Mouse (Mus musculus): Measurements from ENCODE around the gene Baiap2. TPM values are rescaled to one million over a fixed set of nuclear protein-coding genes. Genes with fewer than 3 reads are reported as not detected.

Baiap2 gene
- polyA plus RNA-seq, 1 experiment from 2014 or later = 13.9 TPM

DNA sequence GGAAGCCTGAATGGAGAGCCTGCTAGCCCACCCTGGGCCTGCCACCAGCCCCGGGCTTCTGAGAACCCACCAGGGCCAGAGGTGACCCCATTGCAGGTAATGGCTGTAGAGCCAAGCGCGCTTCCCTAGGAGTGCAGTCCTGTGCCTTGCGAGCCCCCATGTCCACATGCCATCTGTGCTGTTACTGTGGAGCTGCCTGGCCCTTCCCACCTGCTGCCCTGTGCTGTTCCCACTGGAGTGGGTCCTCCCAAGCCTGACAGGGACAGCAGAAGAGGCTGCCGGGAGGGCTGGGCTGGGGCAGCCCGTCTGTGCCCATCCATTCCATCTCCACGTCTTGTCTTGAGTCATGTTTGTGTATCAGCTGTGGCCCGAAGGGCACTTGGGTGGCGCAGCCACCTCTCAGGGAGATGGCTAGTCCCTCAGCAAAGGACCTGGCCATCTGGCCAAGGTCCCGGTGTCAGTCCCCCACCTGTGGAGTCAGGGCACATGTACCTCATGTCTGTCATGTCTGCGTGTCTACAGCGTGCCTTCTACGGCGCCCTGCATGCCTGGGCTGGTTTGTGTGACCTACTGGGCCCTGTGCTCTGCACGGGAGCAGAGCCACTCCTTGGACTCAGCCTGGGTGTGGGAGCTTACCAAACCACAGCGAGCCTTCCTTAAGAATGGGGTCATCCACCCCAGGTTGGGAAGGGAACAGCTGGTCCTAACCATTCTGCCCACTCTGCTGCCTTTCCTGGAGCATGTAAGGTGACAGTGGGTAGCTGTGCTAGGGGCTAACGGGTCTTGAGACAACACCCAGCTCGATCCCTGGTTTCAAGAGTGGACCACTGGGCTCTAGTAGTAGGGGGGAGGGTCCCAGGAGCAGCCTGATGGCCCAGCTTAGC is 63.1 kb downstream of the Baiap2 start:
- Histone ChIP-seq H3K27me3 (ENCODE audit: control insufficient read depth, insufficient read depth, low read length) (peaks cover under 1% of the 10 kb centered on the region; the same call in 1 of the 2 replicates), H3K4me3 (ENCODE audit: low read length) (no peak overlapping the region), H3K9me3 (replicated peaks; ENCODE audit: control insufficient read depth, low read length) (no peaks in the 10 kb centered on the region), H3K27ac (ENCODE audit: low read length) (no peak overlapping the region), H3K36me3 (ENCODE audit: control insufficient read depth, insufficient read depth) (no peaks in the 10 kb centered on the region), H3K9ac (ENCODE audit: low read length) (no peak overlapping the region), H3K4me1 (ENCODE audit: control insufficient read depth, insufficient read depth, low read length) (no peaks in the 10 kb centered on the region), H3K4me2 (ENCODE audit: low read depth, low read length) (no peak overlapping the region)
- 86% methylated on average over 18 of the region's 18 CpGs for WGBS
- no peak for ATAC-seq (replicated peaks; ENCODE audit: extremely low read depth, insufficient read depth, low FRiP score)

DNA sequence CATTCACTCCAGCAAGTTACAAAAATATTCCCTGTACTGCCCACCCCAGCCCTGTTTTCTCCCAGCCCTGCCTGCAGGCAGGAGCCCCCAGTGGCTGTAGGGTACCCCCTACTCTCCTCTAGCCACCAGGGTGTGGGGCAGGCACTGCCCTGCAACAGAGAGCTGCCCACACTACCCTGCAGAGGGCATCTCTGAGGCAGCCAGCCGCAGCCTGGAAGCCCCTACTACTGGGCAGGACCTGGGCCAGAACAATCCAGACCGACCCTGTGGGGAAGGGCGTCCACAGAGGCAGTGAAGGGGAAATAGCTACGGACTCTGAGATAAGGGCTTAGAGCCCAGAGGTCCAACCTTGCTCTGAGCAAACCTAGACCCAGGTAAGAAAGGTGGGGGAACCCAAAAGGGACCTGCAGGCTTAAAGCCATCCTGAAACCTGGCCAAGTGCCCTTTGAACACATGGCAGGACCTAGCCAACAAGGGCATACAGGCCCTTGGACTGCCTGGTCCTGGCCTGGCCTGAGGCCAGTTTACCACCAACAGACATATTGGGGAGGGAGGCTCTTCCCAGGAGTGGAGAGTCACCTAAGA is 65.0 kb downstream of the Baiap2 start:
- Histone ChIP-seq H3K9me3 (replicated peaks; ENCODE audit: control insufficient read depth, low read length) (no peaks in the 10 kb centered on the region), H3K4me3 (ENCODE audit: low read length) (no peak overlapping the region), H3K9ac (ENCODE audit: low read length) (no peak overlapping the region), H3K36me3 (ENCODE audit: control insufficient read depth, insufficient read depth) (no peaks in the 10 kb centered on the region), H3K4me2 (ENCODE audit: low read depth, low read length) (no peak overlapping the region), H3K27ac (ENCODE audit: low read length) (no peak overlapping the region), H3K27me3 (ENCODE audit: control insufficient read depth, insufficient read depth, low read length) (peaks cover 6% of the 10 kb centered on the region), H3K4me1 (ENCODE audit: control insufficient read depth, insufficient read depth, low read length) (0 out of 2 replicates have a peak, but pooled peaks cover 4% of the 10 kb centered on the region)
- 48% methylated on average over 4 of the region's 4 CpGs for WGBS
- no peak for ATAC-seq (replicated peaks; ENCODE audit: extremely low read depth, insufficient read depth, low FRiP score)

DNA sequence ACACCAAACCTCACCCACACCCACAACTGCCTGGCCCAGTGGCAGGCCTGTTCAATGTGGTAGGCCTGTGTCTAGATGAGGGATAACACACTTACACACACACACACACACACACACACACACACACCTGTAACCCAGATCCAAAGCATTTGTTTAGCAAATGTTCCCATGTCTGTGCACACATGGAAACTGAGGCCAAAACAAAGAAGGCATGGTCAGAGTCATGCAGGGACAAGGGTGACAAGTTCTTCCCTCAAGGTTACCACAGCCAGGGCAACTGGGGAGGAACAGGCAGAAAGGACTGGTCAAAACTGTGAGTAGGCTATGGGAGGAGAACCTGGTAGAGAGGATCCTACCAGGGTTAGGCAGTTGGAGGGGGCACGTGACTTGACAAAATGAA is 65.9 kb downstream of the Baiap2 start:
- H3K36me3 ChIP-seq (ENCODE audit: control insufficient read depth, insufficient read depth) = no peaks in the 10 kb centered on the region
- H3K4me2 ChIP-seq (ENCODE audit: low read depth, low read length) = no peak overlapping the region
- H3K4me1 ChIP-seq (ENCODE audit: control insufficient read depth, insufficient read depth, low read length) = peaks cover 7% of the 10 kb centered on the region; the same call in 1 of the 2 replicates
- no peak overlapping the region for H3K9ac ChIP-seq (ENCODE audit: low read length)
- ATAC-seq (replicated peaks; ENCODE audit: extremely low read depth, insufficient read depth, low FRiP score) = no peak
- no peaks in the 10 kb centered on the region for H3K9me3 ChIP-seq (replicated peaks; ENCODE audit: control insufficient read depth, low read length)
- H3K27me3 ChIP-seq (ENCODE audit: control insufficient read depth, insufficient read depth, low read length) = peaks cover 6% of the 10 kb centered on the region
- 79% methylated on average over 1 of the region's 1 CpGs for WGBS
- H3K27ac ChIP-seq (ENCODE audit: low read length) = no peak overlapping the region
- no peak overlapping the region for H3K4me3 ChIP-seq (ENCODE audit: low read length)

DNA sequence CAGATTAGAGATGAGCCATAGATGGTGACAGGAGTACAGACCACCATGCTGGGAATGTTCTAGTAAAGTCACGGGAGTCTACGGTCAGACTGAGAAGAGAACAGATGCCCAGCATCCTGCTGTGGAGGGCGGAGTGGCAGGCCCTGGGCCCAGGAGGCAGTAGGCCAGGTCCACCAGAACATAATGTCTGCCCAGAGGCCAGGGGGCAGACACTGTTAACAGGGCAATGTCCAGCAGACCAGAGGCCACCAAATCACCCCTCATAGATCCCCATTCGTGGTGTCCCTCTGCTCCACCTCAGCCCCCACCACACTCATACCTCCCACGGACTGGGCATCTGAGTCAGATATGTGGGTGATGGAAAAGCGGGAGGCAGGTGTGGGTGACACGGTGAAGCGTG is 66.4 kb downstream of the Baiap2 start:
- no peak overlapping the region for H3K9ac ChIP-seq (ENCODE audit: low read length)
- H3K4me1 ChIP-seq (ENCODE audit: control insufficient read depth, insufficient read depth, low read length) = peaks cover 7% of the 10 kb centered on the region; the same call in 1 of the 2 replicates
- H3K4me3 ChIP-seq (ENCODE audit: low read length) = no peak overlapping the region
- H3K27me3 ChIP-seq (ENCODE audit: control insufficient read depth, insufficient read depth, low read length) = peaks cover 6% of the 10 kb centered on the region
- H3K27ac ChIP-seq (ENCODE audit: low read length) = no peak overlapping the region
- H3K9me3 ChIP-seq (replicated peaks; ENCODE audit: control insufficient read depth, low read length) = no peaks in the 10 kb centered on the region
- H3K4me2 ChIP-seq (ENCODE audit: low read depth, low read length) = no peak overlapping the region
- 89% methylated on average over 8 of the region's 8 CpGs for whole genome bisulfite sequencing
- ATAC-seq (replicated peaks; ENCODE audit: extremely low read depth, insufficient read depth, low FRiP score) = no peak
- H3K36me3 ChIP-seq (ENCODE audit: control insufficient read depth, insufficient read depth) = no peaks in the 10 kb centered on the region

DNA sequence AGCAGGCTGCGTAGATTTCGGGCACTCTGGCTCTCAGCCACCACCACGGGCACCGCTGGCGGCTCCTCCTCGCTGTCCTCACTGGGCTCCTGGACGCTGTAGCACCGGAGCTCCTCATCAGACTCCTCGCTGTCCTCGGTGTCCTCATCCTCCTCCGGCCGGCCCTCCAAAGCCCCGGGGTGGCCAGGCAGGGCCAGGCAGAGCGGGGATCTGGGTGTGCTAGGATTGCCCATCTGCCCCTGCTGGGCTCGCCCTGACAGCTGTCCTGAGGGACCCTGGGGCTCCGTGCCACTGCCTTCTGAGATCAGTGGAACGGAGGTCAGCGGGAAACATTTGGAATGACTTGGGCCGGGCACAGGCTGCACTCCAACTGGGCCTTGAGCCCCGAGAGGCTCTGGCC is 67.4 kb downstream of the Baiap2 start:
- Histone ChIP-seq H3K27ac (ENCODE audit: low read length) (no peak overlapping the region), H3K36me3 (ENCODE audit: control insufficient read depth, insufficient read depth) (no peaks in the 10 kb centered on the region), H3K27me3 (ENCODE audit: control insufficient read depth, insufficient read depth, low read length) (peaks cover 6% of the 10 kb centered on the region), H3K4me2 (ENCODE audit: low read depth, low read length) (no peak overlapping the region), H3K9ac (ENCODE audit: low read length) (no peak overlapping the region), H3K4me3 (ENCODE audit: low read length) (no peak overlapping the region), H3K4me1 (ENCODE audit: control insufficient read depth, insufficient read depth, low read length) (peaks cover 9% of the 10 kb centered on the region; the same call in 1 of the 2 replicates), H3K9me3 (replicated peaks; ENCODE audit: control insufficient read depth, low read length) (no peaks in the 10 kb centered on the region)
- WGBS = 86% methylated on average over 20 of the region's 20 CpGs
- no peak for ATAC-seq (replicated peaks; ENCODE audit: extremely low read depth, insufficient read depth, low FRiP score)

DNA sequence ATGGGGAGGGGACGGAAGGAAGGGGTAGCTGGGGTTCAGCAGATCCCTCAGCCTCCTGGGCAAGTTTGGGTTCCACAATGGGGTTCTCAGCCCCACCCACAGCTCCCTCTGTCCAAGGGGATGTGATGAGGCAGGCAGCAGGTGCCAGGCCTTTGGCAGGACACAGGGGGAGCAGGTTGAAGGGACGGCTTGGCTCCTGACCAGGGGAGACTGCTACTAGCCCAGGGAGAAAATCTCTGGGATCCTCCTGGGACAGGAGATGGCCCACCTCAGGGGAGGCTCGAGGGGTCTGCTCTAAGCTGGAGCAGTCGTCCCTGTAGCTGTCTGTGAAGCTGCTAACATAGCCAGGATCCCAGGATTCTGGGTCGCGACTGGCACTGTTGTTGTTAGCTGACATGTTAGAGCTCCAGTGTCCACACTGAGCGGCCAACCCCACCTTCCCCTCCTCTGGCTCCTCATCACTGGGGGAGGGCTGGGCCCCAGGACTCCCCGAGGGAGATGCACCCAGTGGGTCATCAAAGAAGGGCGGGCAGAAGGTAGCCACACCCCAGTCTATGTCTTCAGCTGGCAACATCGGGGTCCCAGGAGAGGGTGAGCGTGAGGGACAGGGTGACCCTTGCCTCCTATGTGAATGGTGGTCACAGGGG is 68.7 kb downstream of the Baiap2 start:
- no peak for ATAC-seq (replicated peaks; ENCODE audit: extremely low read depth, insufficient read depth, low FRiP score)
- Histone ChIP-seq H3K27ac (ENCODE audit: low read length) (no peak overlapping the region), H3K9me3 (replicated peaks; ENCODE audit: control insufficient read depth, low read length) (no peaks in the 10 kb centered on the region), H3K9ac (ENCODE audit: low read length) (no peak overlapping the region), H3K4me3 (ENCODE audit: low read length) (no peak overlapping the region; the same call in 1 of the 2 replicates), H3K4me2 (ENCODE audit: low read depth, low read length) (peak overlapping the region; percentile 48), H3K27me3 (ENCODE audit: control insufficient read depth, insufficient read depth, low read length) (peaks cover 6% of the 10 kb centered on the region), H3K4me1 (ENCODE audit: control insufficient read depth, insufficient read depth, low read length) (peaks cover 11% of the 10 kb centered on the region; the same call in 1 of the 2 replicates), H3K36me3 (ENCODE audit: control insufficient read depth, insufficient read depth) (no peaks in the 10 kb centered on the region)
- 75% methylated on average over 11 of the region's 11 CpGs for WGBS

DNA sequence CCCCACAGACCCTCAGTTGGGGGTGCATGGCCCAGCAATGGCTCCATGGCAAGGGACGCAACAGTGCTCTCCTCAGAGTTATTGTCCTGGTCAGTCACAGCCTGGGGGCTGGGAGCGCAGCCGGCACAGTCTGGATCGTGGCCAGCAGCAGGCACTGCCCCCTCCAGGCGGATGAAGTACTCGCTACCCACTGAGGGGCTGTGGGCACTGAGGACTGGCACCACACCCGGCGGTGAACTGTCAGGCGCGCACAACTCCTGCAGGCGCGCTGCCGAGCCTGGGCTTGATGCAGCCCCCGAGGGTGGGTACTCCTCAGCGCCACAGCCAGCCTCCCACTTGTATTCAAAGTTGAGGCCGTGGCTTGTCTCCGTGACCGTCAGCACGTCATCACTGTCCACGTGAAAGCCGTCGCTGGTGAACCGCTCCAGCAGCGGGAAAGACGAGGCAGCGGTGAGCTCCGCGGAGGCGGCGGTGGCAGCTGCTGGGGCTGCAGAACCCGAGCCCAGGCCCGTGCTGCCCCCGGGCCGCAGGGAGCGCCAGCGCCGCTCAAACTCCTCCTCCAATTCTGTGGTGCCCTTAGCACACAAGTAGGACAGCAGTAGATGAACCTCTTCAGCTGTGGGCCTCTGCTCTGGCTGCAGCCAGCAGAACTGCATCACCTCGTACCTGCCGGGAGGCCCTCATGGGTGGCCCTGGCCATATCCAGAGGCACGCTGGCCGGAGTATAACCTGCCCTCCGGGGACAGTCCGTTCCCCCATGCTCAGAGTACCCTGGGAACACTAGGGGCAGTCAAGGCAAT is 69.4 kb downstream of the Baiap2 start:
- no peak for ATAC-seq (replicated peaks; ENCODE audit: extremely low read depth, insufficient read depth, low FRiP score)
- Histone ChIP-seq H3K27me3 (ENCODE audit: control insufficient read depth, insufficient read depth, low read length) (peaks cover 6% of the 10 kb centered on the region), H3K4me3 (ENCODE audit: low read length) (peak overlapping the region; percentile 18), H3K4me2 (ENCODE audit: low read depth, low read length) (peak overlapping the region; percentile 48), H3K9ac (ENCODE audit: low read length) (no peak overlapping the region; the same call in 1 of the 2 replicates), H3K4me1 (ENCODE audit: control insufficient read depth, insufficient read depth, low read length) (peaks cover 11% of the 10 kb centered on the region; the same call in 1 of the 2 replicates), H3K27ac (ENCODE audit: low read length) (no peak overlapping the region), H3K9me3 (replicated peaks; ENCODE audit: control insufficient read depth, low read length) (no peaks in the 10 kb centered on the region), H3K36me3 (ENCODE audit: control insufficient read depth, insufficient read depth) (no peaks in the 10 kb centered on the region)
- 27% methylated on average over 43 of the region's 43 CpGs for WGBS

DNA sequence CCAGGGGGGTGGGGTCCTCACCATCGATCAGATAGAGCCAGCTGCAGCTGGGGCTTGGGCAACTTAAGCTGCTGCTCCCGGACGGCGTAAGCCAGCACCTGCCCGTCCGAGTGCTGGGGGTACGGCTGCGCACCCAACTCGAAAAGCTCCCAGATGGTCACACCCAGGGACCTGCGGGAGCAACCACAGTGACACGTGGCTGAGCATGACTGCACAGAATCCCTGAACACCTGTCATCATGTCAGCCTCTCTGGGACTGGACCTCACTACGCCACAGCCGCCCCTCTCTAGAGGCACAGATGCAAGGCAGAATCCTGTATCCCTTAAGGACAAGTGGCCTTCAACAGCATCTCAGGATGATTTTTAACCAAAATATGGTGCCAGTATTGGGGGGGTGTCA is 70.1 kb downstream of the Baiap2 start:
- H3K4me3 ChIP-seq (ENCODE audit: low read length) = no peak overlapping the region
- H3K27me3 ChIP-seq (ENCODE audit: control insufficient read depth, insufficient read depth, low read length) = peaks cover 6% of the 10 kb centered on the region
- H3K36me3 ChIP-seq (ENCODE audit: control insufficient read depth, insufficient read depth) = no peaks in the 10 kb centered on the region
- no peak overlapping the region for H3K27ac ChIP-seq (ENCODE audit: low read length)
- no peak overlapping the region for H3K4me2 ChIP-seq (ENCODE audit: low read depth, low read length)
- no peak for ATAC-seq (replicated peaks; ENCODE audit: extremely low read depth, insufficient read depth, low FRiP score)
- H3K9ac ChIP-seq (ENCODE audit: low read length) = no peak overlapping the region
- WGBS = 72% methylated on average over 13 of the region's 13 CpGs
- no peaks in the 10 kb centered on the region for H3K9me3 ChIP-seq (replicated peaks; ENCODE audit: control insufficient read depth, low read length)
- H3K4me1 ChIP-seq (ENCODE audit: control insufficient read depth, insufficient read depth, low read length) = peaks cover 11% of the 10 kb centered on the region; the same call in 1 of the 2 replicates

Measured in heart, embryonic 16.5 days (tissue).